Mouse (Mus musculus) MEL (cell line): Measurements from ENCODE around the gene St6gal1. TPM values are rescaled to one million over a fixed set of nuclear protein-coding genes. Genes with fewer than 3 reads are reported as not detected.

Source experiments
- DNase-seq: peaks from one replicate; pipeline ENCODE4 v3.0.0; 2011; ENCODE audit warnings: low read depth, low spot score
- H3K27ac ChIP-seq: 2 replicates; pipeline ENCODE4 v1.5.1; 2012; ENCODE audit warnings: low read depth, mild to moderate bottlenecking, control low read depth, low read length, moderate library complexity; ENCODE audit not compliant: control insufficient read depth
- H3K27me3 ChIP-seq, 2 experiments: fragments of 150-350 bp in 1 of 2; sonication (generic) in 1 of 2; 2 replicates each; pipeline ENCODE4 v1.6.1; 2012; ENCODE audit warnings: low read length in 2 of 2, mild to moderate bottlenecking in 2 of 2, improper control_type of control experiment in 1 of 2, moderate library complexity in 1 of 2; ENCODE audit not compliant: insufficient read depth in 2 of 2, control insufficient read depth in 1 of 2
- H3K36me3 ChIP-seq, 2 experiments: 2 replicates each; pipeline ENCODE4 v1.6.1; 2012 to 2014; ENCODE audit warnings: low read length in 2 of 2, improper control_type of control experiment in 1 of 2, inconsistent platforms in 1 of 2, mild to moderate bottlenecking in 1 of 2; ENCODE audit not compliant: insufficient read depth in 2 of 2, control insufficient read depth in 1 of 2
- H3K4me1 ChIP-seq, 2 experiments: fragments of 150-350 bp in 1 of 2; sonication (generic) in 1 of 2; 2 replicates each; pipeline ENCODE4 v1.6.1; 2012; ENCODE audit warnings: low read length in 2 of 2, improper control_type of control experiment in 1 of 2, mild to moderate bottlenecking in 1 of 2; ENCODE audit not compliant: insufficient read depth in 2 of 2, control insufficient read depth in 1 of 2
- H3K4me3 ChIP-seq, 2 experiments: fragments of 150-350 bp in 1 of 2; sonication (generic) in 1 of 2; 2 replicates each; pipeline ENCODE4 v1.5.1; 2012; ENCODE audit warnings: low read depth in 2 of 2, low read length in 2 of 2, mild to moderate bottlenecking in 2 of 2, moderate library complexity in 2 of 2, control low read depth in 1 of 2, improper control_type of control experiment in 1 of 2; ENCODE audit not compliant: control insufficient read depth in 1 of 2, insufficient read depth in 1 of 2
- H3K79me2 ChIP-seq: 2 replicates; pipeline ENCODE4 v1.6.1; 2012; ENCODE audit warnings: mild to moderate bottlenecking, low read length, moderate library complexity; ENCODE audit not compliant: control insufficient read depth, poor library complexity, insufficient read depth
- H3K9ac ChIP-seq: 2 replicates; pipeline ENCODE4 v1.6.1; 2012; ENCODE audit warnings: low read depth, mild to moderate bottlenecking, control low read depth, low read length, moderate library complexity; ENCODE audit not compliant: control insufficient read depth, poor library complexity, severe bottlenecking
- H3K9me3 ChIP-seq: fragments of 150-350 bp; sonication (generic); replicated peaks from 2 replicates; pipeline ENCODE4 v1.6.1; 2012; ENCODE audit warnings: mild to moderate bottlenecking, low read length, improper control_type of control experiment, moderate library complexity; ENCODE audit not compliant: insufficient read depth
- BHLHE40 ChIP-seq: IDR thresholded peaks from 2 replicates; pipeline ENCODE4 v1.6.1; 2012; ENCODE audit warnings: low read depth, mild to moderate bottlenecking, inconsistent platforms, low read length, improper control_type of control experiment, borderline replicate concordance
- CHD1 ChIP-seq: IDR thresholded peaks from 2 replicates; pipeline ENCODE4 v1.6.1; 2012; ENCODE audit warnings: low read depth, mild to moderate bottlenecking, inconsistent platforms, low read length, improper control_type of control experiment
- CHD2 ChIP-seq: IDR thresholded peaks from 2 replicates; pipeline ENCODE4 v1.6.1; 2011; ENCODE audit warnings: low read length, improper control_type of control experiment
- CTCF ChIP-seq, 3 experiments: IDR thresholded peaks in 2 of 3; conservative IDR thresholded peaks in 1 of 3; 2 replicates each; pipeline ENCODE4 v1.5.1; 2011 to 2012; ENCODE audit warnings: low read length in 3 of 3, low read depth in 2 of 3, mild to moderate bottlenecking in 2 of 3, improper control_type of control experiment in 1 of 3, inconsistent platforms in 1 of 3, mixed read lengths in 1 of 3, moderate library complexity in 1 of 3; ENCODE audit not compliant: control insufficient read depth in 1 of 3, insufficient read depth in 1 of 3, poor library complexity in 1 of 3, severe bottlenecking in 1 of 3
- E2F4 ChIP-seq: IDR thresholded peaks from 2 replicates; pipeline ENCODE4 v1.6.1; 2011; ENCODE audit warnings: low read depth, low read length, improper control_type of control experiment, borderline replicate concordance
- EP300 ChIP-seq, 2 experiments: IDR thresholded peaks; 2 replicates each; pipeline ENCODE4 v1.6.1; 2011; ENCODE audit warnings: improper control_type of control experiment in 2 of 2, low read length in 2 of 2, low read depth in 1 of 2, mild to moderate bottlenecking in 1 of 2
- GATA1 ChIP-seq: IDR thresholded peaks from 2 replicates; pipeline ENCODE4 v1.6.1; 2011; ENCODE audit warnings: low read depth, low read length, improper control_type of control experiment
- HCFC1 ChIP-seq: IDR thresholded peaks from 2 replicates; pipeline ENCODE4 v1.6.1; 2012; ENCODE audit warnings: low read depth, mild to moderate bottlenecking, inconsistent platforms, low read length, improper control_type of control experiment, moderate library complexity
- JUND ChIP-seq: IDR thresholded peaks from 2 replicates; pipeline ENCODE4 v1.6.1; 2011; ENCODE audit warnings: low read depth, mild to moderate bottlenecking, improper control_type of control experiment, low read length
- MEF2A ChIP-seq: IDR thresholded peaks from 2 replicates; pipeline ENCODE4 v1.6.1; 2014; ENCODE audit warnings: low read depth, mild to moderate bottlenecking, inconsistent platforms, low read length, improper control_type of control experiment; ENCODE audit not compliant: poor library complexity, insufficient replicate concordance, severe bottlenecking; ENCODE audit errors: extremely low read depth
- MYB ChIP-seq: IDR thresholded peaks from 2 replicates; pipeline ENCODE4 v1.6.1; 2011; ENCODE audit warnings: mild to moderate bottlenecking, low read depth, low read length, improper control_type of control experiment
- MYC ChIP-seq: IDR thresholded peaks from 2 replicates; pipeline ENCODE4 v1.6.1; 2011; ENCODE audit warnings: low read depth, mild to moderate bottlenecking, low read length, improper control_type of control experiment, moderate library complexity
- NELFE ChIP-seq: IDR thresholded peaks from 2 replicates; pipeline ENCODE4 v1.6.1; 2011; ENCODE audit warnings: low read depth, low read length, improper control_type of control experiment
- POLR2A ChIP-seq, 2 experiments: IDR thresholded peaks; 2 replicates each; pipeline ENCODE4 v1.6.1; 2011 to 2012; ENCODE audit warnings: low read length in 2 of 2, mild to moderate bottlenecking in 2 of 2, control low read depth in 1 of 2, improper control_type of control experiment in 1 of 2, low read depth in 1 of 2, moderate library complexity in 1 of 2; ENCODE audit not compliant: control insufficient read depth in 1 of 2, insufficient read depth in 1 of 2, poor library complexity in 1 of 2
- POLR2AphosphoS5 ChIP-seq: IDR thresholded peaks from 2 replicates; pipeline ENCODE4 v1.6.1; 2012; ENCODE audit warnings: low read depth, borderline replicate concordance, mild to moderate bottlenecking, inconsistent platforms, low read length, moderate library complexity, mixed read lengths
- RAD21 ChIP-seq: IDR thresholded peaks from 2 replicates; pipeline ENCODE4 v1.6.1; 2011; ENCODE audit warnings: mild to moderate bottlenecking, low read depth, low read length, improper control_type of control experiment
- RCOR1 ChIP-seq: IDR thresholded peaks from 2 replicates; pipeline ENCODE4 v1.6.1; 2012; ENCODE audit warnings: low read depth, mild to moderate bottlenecking, inconsistent platforms, low read length, improper control_type of control experiment
- SIN3A ChIP-seq: IDR thresholded peaks from 2 replicates; pipeline ENCODE4 v1.6.1; 2012; ENCODE audit warnings: low read length, improper control_type of control experiment, inconsistent platforms
- SMC3 ChIP-seq: IDR thresholded peaks from 2 replicates; pipeline ENCODE4 v1.6.1; 2011; ENCODE audit warnings: low read depth, low read length, improper control_type of control experiment
- TAL1 ChIP-seq: IDR thresholded peaks from 2 replicates; pipeline ENCODE4 v1.6.1; 2012; ENCODE audit warnings: mild to moderate bottlenecking, inconsistent platforms, low read length, moderate library complexity, mixed read lengths
- TBP ChIP-seq: IDR thresholded peaks from 2 replicates; pipeline ENCODE4 v1.8.0; 2011; ENCODE audit warnings: low read depth, low read length, improper control_type of control experiment
- TCF12 ChIP-seq: IDR thresholded peaks from 2 replicates; pipeline ENCODE4 v1.6.1; 2014; ENCODE audit warnings: low read depth, mild to moderate bottlenecking, inconsistent platforms, low read length, improper control_type of control experiment, moderate library complexity
- UBTF ChIP-seq: IDR thresholded peaks from 2 replicates; pipeline ENCODE4 v1.6.1; 2012; ENCODE audit warnings: low read depth, mild to moderate bottlenecking, inconsistent platforms, low read length, improper control_type of control experiment, moderate library complexity, borderline replicate concordance; ENCODE audit not compliant: insufficient read depth
- USF1 ChIP-seq: IDR thresholded peaks from 2 replicates; pipeline ENCODE4 v1.6.1; 2014; ENCODE audit warnings: low read depth, mild to moderate bottlenecking, inconsistent platforms, low read length, improper control_type of control experiment, moderate library complexity
- USF2 ChIP-seq, 2 experiments: IDR thresholded peaks; 2 replicates each; pipeline ENCODE4 v1.6.1; 2011 to 2012; ENCODE audit warnings: improper control_type of control experiment in 2 of 2, low read length in 2 of 2, borderline replicate concordance in 1 of 2, inconsistent platforms in 1 of 2, low read depth in 1 of 2, mild to moderate bottlenecking in 1 of 2; ENCODE audit not compliant: insufficient read depth in 1 of 2
- ZNF384 ChIP-seq: IDR thresholded peaks from 2 replicates; pipeline ENCODE4 v1.6.1; 2012; ENCODE audit warnings: low read depth, mild to moderate bottlenecking, inconsistent platforms, low read length, improper control_type of control experiment
- polyA plus RNA-seq, 2 experiments: library from polyadenylated mRNA; stranded (reverse) in 1 of 2; unstranded in 1 of 2; fragments of >175 nt in 1 of 2; fragments of >200 nt in 1 of 2; gene quantifications; 2 replicates each; pipeline versions ENCODE4 v1.2.1 to v1.2.4; 2012; ENCODE audit warnings: low replicate concordance in 2 of 2, low read depth in 1 of 2; ENCODE audit not compliant: insufficient read length in 2 of 2, insufficient read depth in 1 of 2, missing spikeins in 1 of 2
- total RNA-seq: library from RNA; depleted of rRNA; stranded (reverse); fragments of 300-350 nt; gene quantifications from 2 replicates; pipeline ENCODE4 v1.2.3, GENCODE M21; 2012

Gene St6gal1
- total and polyA plus RNA-seq, 3 experiments, result not detected

- no peaks in the 10 kb centered on the region for H3K79me2 ChIP-seq
- TF ChIP-seq RCOR1 (no peak), TCF12 (no peak), SMC3 (no peak), USF1 (no peak), UBTF (no peak), JUND (no peak), CHD2 (no peak), MYB (no peak), GATA1 (no peak), HCFC1 (no peak), NELFE (no peak), SIN3A (no peak), CHD1 (no peak), TAL1 (no peak), TBP (no peak), MEF2A (no peak), POLR2AphosphoS5 (no peak), RAD21 (no peak), CTCF (IDR thresholded peaks at IDR 0.05 in 2 of 3, conservative IDR thresholded peaks at IDR 0.05 in 1 of 3; ENCODE audit: control insufficient read depth in 1 of 3, insufficient read depth in 1 of 3, low read depth in 2 of 3, low read length in 3 of 3, poor library complexity in 1 of 3, severe bottlenecking in 1 of 3) (no peak)
- TF ChIP-seq, all 39 proteins: peak for 0
- Histone ChIP-seq H3K27ac (no peak overlapping the region), H3K9ac (no peak overlapping the region), H3K9me3 (no peaks in the 10 kb centered on the region), H3K4me3 (no peak overlapping the region), H3K36me3 (peaks cover 0 to 10% of the 10 kb centered on the region in 2 experiments; a peak in 2 of 4 replicates), H3K4me1 (peaks cover 0 to 15% of the 10 kb centered on the region in 2 experiments; a peak in 2 of 4 replicates), H3K27me3 (no peaks in the 10 kb centered on the region)
- DNase-seq, result no peak
These were observed 62.0 kb downstream of the St6gal1 start for GRCm38 (mm10) chr16:23286380-23287097.

GRCm38 (mm10) chr16:23287312-23288040, 62.9 kb downstream of the St6gal1 start:
- Histone ChIP-seq H3K27ac (no peak overlapping the region), H3K36me3 (peaks cover 0 to 2% of the 10 kb centered on the region in 2 experiments; a peak in 1 of 4 replicates), H3K4me1 (peaks cover 0 to 5% of the 10 kb centered on the region in 2 experiments; a peak in 2 of 4 replicates), H3K4me3 (no peak overlapping the region), H3K27me3 (no peaks in the 10 kb centered on the region), H3K9ac (no peak overlapping the region), H3K9me3 (no peaks in the 10 kb centered on the region), H3K79me2 (no peaks in the 10 kb centered on the region)
- no peak for TF ChIP-seq HCFC1
- no peak for TF ChIP-seq USF2 (IDR thresholded peaks at IDR 0.05; ENCODE audit: borderline replicate concordance in 1 of 2, insufficient read depth in 1 of 2, low read depth in 1 of 2, low read length in 2 of 2)
- no peak for TF ChIP-seq BHLHE40
- TF ChIP-seq USF1, result no peak
- TF ChIP-seq MYC, result no peak
- no peak for TF ChIP-seq POLR2A (IDR thresholded peaks at IDR 0.05; ENCODE audit: control insufficient read depth in 1 of 2, insufficient read depth in 1 of 2, low read depth in 1 of 2, low read length in 2 of 2, poor library complexity in 1 of 2)
- no peak for TF ChIP-seq EP300 (IDR thresholded peaks at IDR 0.05; ENCODE audit: low read depth in 1 of 2, low read length in 2 of 2)
- TF ChIP-seq RCOR1, result no peak
- TF ChIP-seq SIN3A, result no peak
- no peak for TF ChIP-seq ZNF384
- no peak for TF ChIP-seq E2F4
- TF ChIP-seq RAD21, result no peak
- no peak for DNase-seq
